Mouse (Mus musculus) embryonic facial prominence, embryonic 11.5 days (tissue): Measurements from ENCODE around the gene D3Ertd254e. TPM values are rescaled to one million over a fixed set of nuclear protein-coding genes. Genes with fewer than 3 reads are reported as not detected.

Experiments used
- polyA plus RNA-seq: library from polyadenylated mRNA; unstranded; fragments of >200 nt; fragmentation: Nextera tagmentation; extraction: Ambion mirVana; gene quantifications from 2 replicates; pipeline ENCODE4 v1.2.1, GENCODE M21; 2014

The D3Ertd254e gene
- polyA plus RNA-seq, 1 experiment from 2014 or later, result 10.2 TPM

Other genes with a start within 250 kb of the D3Ertd254e start
- gene Dcun1d1, start 213.6 kb upstream of the D3Ertd254e start, polyA plus RNA-seq, result 112 and 119 TPM in 2 replicates
- gene Mccc1, start 150.3 kb upstream of the D3Ertd254e start, polyA plus RNA-seq, result 39.1 and 42.6 TPM in 2 replicates
- gene Ccdc144b, start 97.5 kb upstream of the D3Ertd254e start, polyA plus RNA-seq, result 0.03 TPM in 1 of 2 replicates, not detected in the other
- 99.7 and 103 TPM in 2 replicates for gene Acad9, start 85.0 kb upstream of the D3Ertd254e start, polyA plus RNA-seq
- not detected in 2 replicates for gene Qrfpr, start 71.3 kb downstream of the D3Ertd254e start, polyA plus RNA-seq